Mouse (Mus musculus) intestine, postnatal 0 days (tissue): ENCODE data around the gene Med22. TPM values are rescaled to one million over a fixed set of nuclear protein-coding genes. Genes with fewer than 3 reads are reported as not detected.
A peak's percentile ranks its signal among the peaks of the same experiment; 100 is the strongest.

Experiments used
- ATAC-seq: fragments of 200-750 bp; cut with Nextera tagmentation; 2 replicates; pipeline ENCODE4 v1.8.0; 2017; ENCODE audit warnings: mild to moderate bottlenecking, moderate TSS enrichment, moderate library complexity
- H3K27ac ChIP-seq: fragments of 300-500 bp; sonication (generic); 2 replicates; pipeline ENCODE4 v1.5.1; 2014; ENCODE audit warnings: mild to moderate bottlenecking, low read depth, low read length, moderate library complexity
- H3K27me3 ChIP-seq: fragments of 300-500 bp; sonication (generic); replicated peaks from 2 replicates; pipeline ENCODE4 v1.6.1; 2014; ENCODE audit warnings: low read length, mixed read lengths; ENCODE audit not compliant: control insufficient read depth, insufficient read depth
- H3K36me3 ChIP-seq: fragments of 300-500 bp; sonication (generic); 2 replicates; pipeline ENCODE4 v1.6.1; 2014; ENCODE audit warnings: mild to moderate bottlenecking, moderate library complexity; ENCODE audit not compliant: control insufficient read depth, insufficient read depth
- H3K4me1 ChIP-seq: fragments of 300-500 bp; sonication (generic); replicated peaks from 2 replicates; pipeline ENCODE4 v1.6.1; 2014; ENCODE audit warnings: antibody characterized with exemption, low read length, mixed read lengths; ENCODE audit not compliant: control insufficient read depth, insufficient read depth
- H3K4me2 ChIP-seq: fragments of 300-500 bp; sonication (generic); replicated peaks from 2 replicates; pipeline ENCODE4 v1.6.1; 2014; ENCODE audit warnings: low read depth, mild to moderate bottlenecking, moderate library complexity
- H3K4me3 ChIP-seq: fragments of 300-500 bp; sonication (generic); 2 replicates; pipeline ENCODE4 v1.5.1; 2014; ENCODE audit warnings: low read depth, low read length
- H3K9ac ChIP-seq: fragments of 300-500 bp; sonication (generic); 2 replicates; pipeline ENCODE4 v1.6.1; 2014; ENCODE audit warnings: mild to moderate bottlenecking, low read depth, low read length
- H3K9me3 ChIP-seq: fragments of 300-500 bp; sonication (generic); 2 replicates; pipeline ENCODE4 v1.6.1; 2016; ENCODE audit warnings: mixed run types; ENCODE audit not compliant: control insufficient read depth
- CTCF ChIP-seq: sonication (generic); IDR thresholded peaks from 2 replicates; pipeline ENCODE4 v1.5.1; 2016; ENCODE audit warnings: low read depth, mild to moderate bottlenecking, control low read depth, antibody characterized with exemption, moderate library complexity
- WGBS: fragments of 180-500 bp; shearing (Covaris S2); extraction: QIAGEN DNeasy Blood & Tissue Kit; methylation state at CpG from one replicate; pipeline ENCODE4 v1.1.7; 2014; 5-methylcytosine and 5-hydroxymethylcytosine counted together
- polyA plus RNA-seq: library from polyadenylated mRNA; unstranded; fragments of >200 nt; fragmentation: Nextera tagmentation; extraction: Ambion mirVana; gene quantifications from 2 replicates; pipeline ENCODE4 v1.2.1, GENCODE M21; 2015

Med22 gene
- polyA plus RNA-seq, 1 experiment from 2014 or later = 19.8 TPM

DNA sequence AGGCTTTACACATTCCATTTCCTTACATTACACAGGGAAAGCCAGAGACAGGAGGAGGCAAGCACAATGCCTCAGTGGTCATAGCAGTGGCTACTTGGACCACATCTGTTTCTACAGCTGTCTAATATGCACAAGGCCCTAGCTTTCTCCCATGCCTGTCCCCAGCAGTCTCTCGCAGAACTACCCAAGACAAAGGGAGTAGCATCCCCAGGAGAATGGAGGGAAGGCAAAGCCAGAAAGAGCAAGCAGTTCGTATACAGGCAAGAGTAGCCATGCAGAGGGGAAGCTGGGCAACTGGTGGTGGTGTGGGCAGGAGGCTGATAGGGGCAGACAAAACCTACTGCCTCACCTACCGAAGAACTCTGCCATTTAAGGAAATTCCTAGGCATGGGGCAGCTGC is 4.0 kb downstream of the Med22 start:
- TF ChIP-seq CTCF = no peak
- H3K4me2 ChIP-seq = no peak overlapping the region
- H3K27me3 ChIP-seq = no peaks in the 10 kb centered on the region
- H3K4me3 ChIP-seq = no peak overlapping the region
- peaks cover 14% of the 10 kb centered on the region; the same call in 1 of the 2 replicates for H3K36me3 ChIP-seq
- no peak overlapping the region for H3K27ac ChIP-seq
- no peak for ATAC-seq
- 96% methylated on average over 3 of the region's 3 CpGs for WGBS
- H3K9me3 ChIP-seq = no peaks in the 10 kb centered on the region
- peaks cover 9% of the 10 kb centered on the region; the same call in 1 of the 2 replicates for H3K4me1 ChIP-seq
- no peak overlapping the region for H3K9ac ChIP-seq

DNA sequence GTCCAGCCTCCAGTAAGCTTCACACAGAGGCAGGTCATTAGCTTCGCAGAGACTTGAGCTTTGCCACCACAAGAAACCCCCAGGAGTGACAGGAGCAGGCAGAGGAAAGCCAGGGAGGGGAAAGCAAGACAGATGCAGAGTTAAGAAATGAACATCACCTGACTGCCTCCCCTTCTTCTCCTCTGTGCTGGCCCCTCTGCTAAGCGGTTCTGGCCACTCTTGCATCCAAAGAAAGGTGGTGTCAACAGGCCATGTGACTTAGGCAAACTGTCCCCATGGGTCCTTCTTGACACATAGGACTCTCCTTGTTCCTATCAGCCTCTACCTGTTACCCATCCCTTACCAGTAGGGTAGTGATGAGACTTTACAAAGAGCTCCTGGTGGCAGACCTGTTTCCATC is 4.5 kb downstream of the Med22 start:
- ATAC-seq = no peak
- Histone ChIP-seq H3K27me3 (no peaks in the 10 kb centered on the region), H3K9ac (no peak overlapping the region), H3K4me3 (no peak overlapping the region), H3K9me3 (no peaks in the 10 kb centered on the region), H3K36me3 (peaks cover 14% of the 10 kb centered on the region; the same call in 1 of the 2 replicates), H3K27ac (no peak overlapping the region), H3K4me1 (peaks cover 10% of the 10 kb centered on the region; the same call in 1 of the 2 replicates), H3K4me2 (no peak overlapping the region)
- WGBS = 90% methylated on average over 2 of the region's 2 CpGs
- TF ChIP-seq CTCF = no peak

DNA sequence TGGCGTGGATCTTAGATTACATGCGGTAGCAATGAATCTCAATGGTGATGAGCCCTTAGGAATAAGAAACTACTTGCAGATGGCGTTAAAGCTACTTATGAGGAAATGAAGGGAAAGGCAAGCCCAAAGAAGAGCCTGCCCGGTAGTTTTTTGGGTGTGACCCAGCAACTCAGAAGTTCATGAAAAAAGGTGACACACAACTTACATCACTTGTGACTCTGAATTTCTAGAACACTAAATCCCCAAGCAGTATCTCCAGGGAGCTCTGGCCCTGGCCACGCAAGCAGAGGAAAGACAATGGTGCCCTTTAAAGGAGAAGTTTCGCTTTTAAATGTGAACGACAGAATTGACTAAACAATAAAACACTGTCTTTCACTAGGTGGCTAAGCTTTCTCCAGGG is 7.2 kb downstream of the Med22 start:
- Histone ChIP-seq H3K4me3 (peak overlapping the region; percentile 79), H3K4me1 (peaks cover 7% of the 10 kb centered on the region; the same call in 1 of the 2 replicates), H3K9ac (peak overlapping the region; percentile 71), H3K27ac (peak overlapping the region; percentile 84), H3K9me3 (no peaks in the 10 kb centered on the region), H3K4me2 (peak overlapping the region; percentile 89), H3K36me3 (peaks cover 30% of the 10 kb centered on the region), H3K27me3 (no peaks in the 10 kb centered on the region)
- TF ChIP-seq CTCF = no peak
- 8% methylated on average over 7 of the region's 7 CpGs for WGBS
- ATAC-seq = no peak

DNA sequence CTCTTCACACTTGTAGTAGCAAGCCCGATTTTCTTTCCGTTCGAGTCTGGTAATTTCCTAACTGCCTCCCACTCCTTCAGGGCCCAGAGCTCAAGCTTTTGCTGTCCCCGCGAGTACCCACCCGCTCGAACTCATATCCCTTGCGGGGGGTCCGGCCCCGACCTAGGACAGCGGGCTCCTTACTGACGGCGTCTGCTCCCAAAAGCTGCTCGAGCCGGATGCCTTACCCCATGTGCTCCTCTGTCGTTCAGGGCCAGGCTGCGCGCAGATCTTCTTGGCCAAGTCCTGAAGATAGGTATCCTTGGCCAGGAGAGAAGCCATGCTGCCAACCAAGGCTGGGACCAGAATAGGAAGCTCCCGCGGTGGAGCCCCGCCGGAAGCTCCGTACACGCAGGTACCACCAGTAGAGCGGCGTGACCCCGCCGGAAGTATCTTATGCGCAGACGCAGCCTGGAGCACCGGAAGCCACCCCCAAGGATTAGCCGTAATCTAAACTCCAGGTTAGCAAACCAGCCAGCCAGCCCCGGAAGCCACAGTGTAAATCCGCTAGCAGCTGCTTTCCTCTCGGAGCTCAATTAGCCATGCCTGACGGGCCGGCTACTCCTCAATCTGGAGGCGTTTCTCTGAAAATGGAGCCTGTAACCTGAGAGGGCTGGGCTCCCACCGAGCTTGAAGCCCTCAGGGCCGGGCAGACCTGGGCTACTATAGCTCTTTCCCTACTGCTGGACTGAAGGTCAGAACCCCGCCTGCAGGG is 7.8 kb downstream of the Med22 start, which contains the start of gene Surf6:
Gene Surf6 (minus strand): TSS at position 413 of the 754 bp plus-strand sequence.
- peak within 1 kb of the TSS; percentile 71 for H3K9ac ChIP-seq
- H3K27ac ChIP-seq = peak within 1 kb of the TSS; percentile 84
- no peaks in the 10 kb centered on the region for H3K9me3 ChIP-seq
- peaks cover 7% of the 10 kb centered on the region; the same call in 1 of the 2 replicates for H3K4me1 ChIP-seq
- WGBS = under 1% methylated on average over 41 of the region's 41 CpGs
- no peak for TF ChIP-seq CTCF
- peaks cover 37% of the 10 kb centered on the region for H3K36me3 ChIP-seq
- peak within 1 kb of the TSS; percentile 89 for H3K4me2 ChIP-seq
- H3K27me3 ChIP-seq = no peaks in the 10 kb centered on the region
- peak within 1 kb of the TSS; percentile 79 for H3K4me3 ChIP-seq
- peak; percentile 94 for ATAC-seq

DNA sequence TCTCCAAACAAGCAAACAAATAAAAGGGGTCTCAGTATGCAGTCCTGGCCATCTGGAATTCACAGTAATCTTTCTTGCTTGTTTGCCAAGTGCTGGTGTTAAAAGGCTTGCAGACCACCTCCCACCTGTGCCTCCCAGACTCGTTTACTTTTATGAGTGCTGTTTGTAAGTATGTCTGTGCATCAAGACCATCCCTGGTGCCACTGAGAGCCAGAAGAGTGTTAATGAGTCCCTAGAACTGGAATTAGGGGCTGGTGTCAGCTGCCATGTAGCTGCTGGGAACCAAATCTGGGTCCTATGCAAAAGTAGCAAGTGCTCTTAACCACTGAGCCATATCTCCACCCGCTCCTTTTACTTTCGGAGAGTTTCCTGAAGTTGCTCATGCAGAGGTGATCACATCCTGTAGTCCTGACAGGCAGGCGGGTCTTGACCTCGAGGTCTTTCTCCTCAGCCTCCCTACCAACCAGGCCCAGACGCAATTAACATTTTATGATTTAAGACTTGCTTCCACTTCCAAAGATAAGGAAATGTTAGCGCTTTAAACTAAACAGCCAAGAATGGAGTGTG is 8.6 kb downstream of the Med22 start:
- H3K4me3 ChIP-seq = peak overlapping the region; percentile 79
- no peak for TF ChIP-seq CTCF
- no peaks in the 10 kb centered on the region for H3K9me3 ChIP-seq
- peaks cover 7% of the 10 kb centered on the region; the same call in 1 of the 2 replicates for H3K4me1 ChIP-seq
- peak; percentile 15; the same call in 1 of the 2 replicates for ATAC-seq
- H3K4me2 ChIP-seq = peak overlapping the region; percentile 89
- H3K36me3 ChIP-seq = peaks cover 43% of the 10 kb centered on the region
- 3% methylated on average over 7 of the region's 7 CpGs for WGBS
- H3K27ac ChIP-seq = peak overlapping the region; percentile 84
- H3K27me3 ChIP-seq = no peaks in the 10 kb centered on the region
- H3K9ac ChIP-seq = peak overlapping the region; percentile 71

DNA sequence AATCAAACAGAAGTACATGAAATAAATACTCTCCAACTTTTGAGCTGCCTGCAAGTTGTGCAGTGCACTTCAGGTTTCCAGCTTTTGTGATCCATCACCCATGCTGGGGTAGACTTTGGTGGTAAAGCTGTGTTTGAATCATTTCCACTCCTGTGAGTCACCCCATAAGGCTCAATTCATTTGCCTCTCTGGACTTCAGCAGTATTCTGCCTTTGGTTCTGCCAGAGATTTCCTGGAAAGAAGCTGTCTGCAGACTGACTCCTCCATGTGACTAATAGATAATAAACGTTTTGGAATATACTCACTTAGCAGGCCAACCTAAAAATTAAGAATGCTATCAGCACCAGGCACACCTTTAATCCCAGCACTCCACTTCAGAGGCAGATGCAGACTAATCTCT is 9.7 kb downstream of the Med22 start:
- ATAC-seq = no peak
- Histone ChIP-seq H3K36me3 (peaks cover 43% of the 10 kb centered on the region), H3K9me3 (no peaks in the 10 kb centered on the region), H3K4me1 (peaks cover 7% of the 10 kb centered on the region; the same call in 1 of the 2 replicates), H3K27me3 (no peaks in the 10 kb centered on the region), H3K4me3 (no peak overlapping the region), H3K9ac (no peak overlapping the region), H3K27ac (no peak overlapping the region), H3K4me2 (no peak overlapping the region)
- TF ChIP-seq CTCF = no peak
- WGBS = 54% methylated on average over 1 of the region's 1 CpGs
